Mouse (Mus musculus): ENCODE measurements at regions not wholly inside any gene's neighbourhood (a gene's known extent, or its start where the extent isn't known, plus 50 kb on each side); places are given as distances from the start of the nearest gene placed in this dataset.

DNA sequence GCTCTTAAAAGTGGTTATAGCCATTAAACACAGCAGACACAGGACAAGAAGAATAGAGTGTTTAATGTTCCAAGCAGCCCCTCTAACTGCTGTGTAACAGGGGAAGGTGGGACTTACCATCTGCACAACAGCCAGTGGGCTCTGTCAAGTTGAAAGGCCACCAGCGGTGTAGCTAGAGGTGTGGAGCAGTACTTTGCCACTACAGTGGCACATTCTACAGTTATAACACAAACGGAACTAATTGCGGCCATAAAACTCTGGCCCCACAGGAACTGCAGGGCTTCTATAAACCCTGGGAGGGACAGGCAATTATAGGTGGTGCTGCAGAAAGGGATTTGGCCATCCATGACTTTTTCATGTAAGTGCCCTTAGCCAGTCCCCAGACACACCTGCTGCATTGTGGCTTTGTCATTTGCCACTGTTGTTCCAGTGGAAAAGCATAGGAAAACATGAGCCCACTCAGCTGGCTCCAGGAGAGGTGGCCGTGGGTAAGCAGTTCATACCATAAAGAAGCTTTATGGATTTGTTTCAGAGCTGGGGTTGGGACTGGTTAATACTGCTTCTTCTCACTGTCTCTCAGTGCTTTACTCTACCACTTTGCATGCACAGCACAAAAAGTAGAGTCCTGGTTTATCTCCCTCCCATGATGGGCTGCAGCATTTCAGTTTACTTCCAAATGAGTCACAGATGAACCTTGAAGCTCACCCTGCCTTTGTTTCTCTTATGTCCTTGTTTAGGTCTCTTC lies 199.8 kb upstream of the Ankrd50 start:
- TF ChIP-seq CTCF (conservative IDR thresholded peaks at IDR 0.05; ENCODE audit: insufficient read depth, insufficient read length, low read depth, low read length) (no peak), POLR2A (IDR thresholded peaks at IDR 0.05; ENCODE audit: low read depth, low read length) (no peak)
